Mouse (Mus musculus) lung, postnatal 36 days (tissue): Measurements from ENCODE around the gene Hsp90ab1.
A peak's percentile ranks its signal among the peaks of the same experiment; 100 is the strongest.

Source experiments
- DNase-seq: peaks from one replicate; pipeline ENCODE4 v3.0.0; 2022; ENCODE audit warnings: mixed read lengths

The Hsp90ab1 gene

GRCm38 (mm10) chr17:45573087-45573779 is at the start of gene Hsp90ab1:
TSS of gene Hsp90ab1 (minus strand) at chr17:45573271.
- peak; percentile 99 for DNase-seq

- DNase-seq = peak; percentile 52
Measured at GRCm38 (mm10) chr17:45619386-45620256, 46.5 kb upstream of the Hsp90ab1 start.

- peak; percentile 81 for DNase-seq
Measured at GRCm38 (mm10) chr17:45618941-45619385, 45.9 kb upstream of the Hsp90ab1 start.

- DNase-seq = no peak
Measured at GRCm38 (mm10) chr17:45617655-45618054, 44.6 kb upstream of the Hsp90ab1 start.

- no peak for DNase-seq
Measured at GRCm38 (mm10) chr17:45616679-45617078, 43.6 kb upstream of the Hsp90ab1 start.

- no peak for DNase-seq
Measured at GRCm38 (mm10) chr17:45616046-45616650, 43.1 kb upstream of the Hsp90ab1 start.

GRCm38 (mm10) chr17:45612921-45613320 is 39.9 kb upstream of the Hsp90ab1 start:
- no peak for DNase-seq

GRCm38 (mm10) chr17:45612008-45612407 is 38.9 kb upstream of the Hsp90ab1 start:
- no peak for DNase-seq

GRCm38 (mm10) chr17:45610144-45610866 is 37.2 kb upstream of the Hsp90ab1 start:
- peak; percentile 68 for DNase-seq

- no peak for DNase-seq
Measured at GRCm38 (mm10) chr17:45608396-45608795, 35.3 kb upstream of the Hsp90ab1 start.

- DNase-seq = no peak
Measured at GRCm38 (mm10) chr17:45606992-45607879, 34.2 kb upstream of the Hsp90ab1 start.

- DNase-seq = no peak
Measured at GRCm38 (mm10) chr17:45602984-45603383, 29.9 kb upstream of the Hsp90ab1 start.

- DNase-seq = no peak
Measured at GRCm38 (mm10) chr17:45601877-45602304, 28.8 kb upstream of the Hsp90ab1 start, which contains the start of gene Mymx. TSS of gene Mymx (minus strand) at chr17:45602102.

GRCm38 (mm10) chr17:45601325-45601724 is 28.3 kb upstream of the Hsp90ab1 start:
- DNase-seq = no peak

GRCm38 (mm10) chr17:45600267-45600666 is 27.2 kb upstream of the Hsp90ab1 start:
- no peak for DNase-seq

GRCm38 (mm10) chr17:45599446-45600242 is 26.6 kb upstream of the Hsp90ab1 start, which contains the start of gene Slc29a1:
TSS of gene Slc29a1 (minus strand) at chr17:45599606.
- DNase-seq = peak; percentile 80

- DNase-seq = no peak
Measured at GRCm38 (mm10) chr17:45598891-45599290, 25.8 kb upstream of the Hsp90ab1 start.

- no peak for DNase-seq
Measured at GRCm38 (mm10) chr17:45598376-45598775, 25.3 kb upstream of the Hsp90ab1 start.

- DNase-seq = peak; percentile 69
Measured at GRCm38 (mm10) chr17:45597787-45598186, 24.7 kb upstream of the Hsp90ab1 start.

GRCm38 (mm10) chr17:45596631-45597396 is 23.7 kb upstream of the Hsp90ab1 start:
- DNase-seq = peak; percentile 89
